Mouse (Mus musculus) brain, embryonic 14.5 days (tissue): Measurements from ENCODE around the gene Asap2. TPM values are rescaled to one million over a fixed set of nuclear protein-coding genes. Genes with fewer than 3 reads are reported as not detected.
A peak's percentile ranks its signal among the peaks of the same experiment; 100 is the strongest.

Experiments
- DNase-seq: peaks from one replicate; pipeline ENCODE4 v3.0.0-alpha.2; 2011; ENCODE audit warnings: low read depth
- CTCF ChIP-seq: fragments of 200-500 bp; IDR thresholded peaks from 2 replicates; pipeline ENCODE4 v1.5.1; 2012; ENCODE audit warnings: inconsistent platforms, mild to moderate bottlenecking, moderate library complexity, borderline replicate concordance; ENCODE audit not compliant: insufficient read depth, insufficient read length; ENCODE audit errors: extremely low read depth
- POLR2A ChIP-seq: fragments of 200-500 bp; IDR thresholded peaks from 2 replicates; pipeline ENCODE4 v1.6.1; 2012; ENCODE audit warnings: mild to moderate bottlenecking, inconsistent platforms, borderline replicate concordance; ENCODE audit not compliant: poor library complexity, insufficient read depth, insufficient read length, severe bottlenecking; ENCODE audit errors: extremely low read depth
- polyA plus RNA-seq: library from polyadenylated mRNA; depleted of rRNA; stranded (reverse); fragments of >200 nt; gene quantifications from 2 replicates; pipeline ENCODE4 v1.2.3, GENCODE M21; 2012

Gene Asap2
- polyA plus RNA-seq, 1 experiment: 36.0 TPM

DNA sequence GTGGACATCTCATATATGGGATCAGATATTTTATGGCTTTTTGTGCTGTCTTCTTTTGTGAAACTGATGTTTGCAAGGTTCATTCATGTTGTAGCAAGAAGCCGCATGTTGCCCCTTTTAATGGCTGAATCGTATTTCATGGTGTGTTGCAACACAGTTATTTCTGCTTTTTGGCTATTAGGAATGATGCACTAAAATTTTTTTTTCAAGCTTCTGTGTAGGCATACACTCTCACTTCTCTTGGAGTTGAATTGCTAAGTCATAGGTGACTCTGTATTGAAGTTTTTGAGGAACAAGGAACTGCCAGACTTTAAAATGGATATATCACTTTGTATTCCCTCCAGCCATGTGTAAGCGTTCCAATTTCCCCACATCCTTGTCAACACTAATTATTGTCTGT is 132.6 kb downstream of the Asap2 start:
- DNase-seq: no peak
- no peak for TF ChIP-seq CTCF
- TF ChIP-seq POLR2A: no peak

DNA sequence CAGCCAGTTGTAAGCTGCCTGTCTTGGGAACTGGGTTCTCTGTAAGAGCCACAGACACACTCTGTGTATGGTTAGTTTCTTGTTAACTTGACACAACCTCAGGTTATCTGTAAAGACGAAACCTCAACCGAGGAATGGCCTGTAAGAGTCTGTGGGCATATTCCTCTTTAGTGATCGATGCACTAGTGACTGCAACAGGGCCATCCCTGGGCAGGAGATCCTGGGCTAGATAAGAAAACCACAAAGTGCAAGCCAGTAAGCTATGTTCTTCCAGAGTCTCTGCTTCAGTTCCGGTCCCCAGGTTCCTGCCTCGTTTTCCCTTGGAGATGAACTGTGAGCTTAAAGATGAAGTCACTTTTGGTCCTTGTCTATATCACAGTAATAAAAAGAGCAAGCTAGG is 133.4 kb downstream of the Asap2 start:
- TF ChIP-seq POLR2A: no peak
- no peak for TF ChIP-seq CTCF
- DNase-seq: no peak

DNA sequence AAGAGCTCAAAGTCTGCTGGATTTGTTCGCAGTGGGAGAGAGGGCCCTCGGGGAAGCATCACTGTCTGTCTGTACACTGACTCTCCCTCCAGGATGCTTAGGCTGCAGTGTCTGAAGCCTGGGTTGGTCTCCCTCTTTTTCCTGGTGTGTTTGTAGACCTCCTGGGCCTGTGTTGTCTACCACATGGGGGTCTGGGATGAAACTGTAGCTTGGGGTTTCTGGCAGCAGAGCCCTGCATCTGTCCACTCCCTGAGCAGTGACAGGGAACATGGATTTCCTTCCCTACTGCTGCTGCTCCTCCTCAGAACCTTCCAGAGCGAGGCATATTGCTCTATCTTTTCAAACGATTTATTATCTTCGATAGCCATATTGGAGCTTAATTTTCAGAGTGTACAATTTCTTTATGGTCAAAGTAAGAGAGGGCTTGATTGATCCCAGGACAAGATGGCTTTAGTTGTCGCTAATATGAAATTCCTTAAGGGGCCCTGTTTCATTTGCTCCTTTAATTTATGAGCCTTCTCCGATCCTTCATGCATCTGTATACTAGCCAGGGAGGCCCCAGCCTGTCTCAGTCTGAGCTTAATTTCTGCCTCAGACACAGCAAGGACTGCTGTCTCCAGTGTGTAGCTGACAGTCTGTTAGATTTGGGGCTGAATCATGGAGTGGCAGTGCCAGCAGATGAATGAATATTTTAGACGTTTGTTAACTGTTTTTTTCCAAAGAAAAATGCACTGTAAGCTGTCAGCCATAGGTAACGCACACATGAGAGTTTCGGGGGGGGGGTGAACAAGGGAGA is 135.6 kb downstream of the Asap2 start:
- DNase-seq: peak; percentile 48
- TF ChIP-seq CTCF (no peak), POLR2A (no peak)

DNA sequence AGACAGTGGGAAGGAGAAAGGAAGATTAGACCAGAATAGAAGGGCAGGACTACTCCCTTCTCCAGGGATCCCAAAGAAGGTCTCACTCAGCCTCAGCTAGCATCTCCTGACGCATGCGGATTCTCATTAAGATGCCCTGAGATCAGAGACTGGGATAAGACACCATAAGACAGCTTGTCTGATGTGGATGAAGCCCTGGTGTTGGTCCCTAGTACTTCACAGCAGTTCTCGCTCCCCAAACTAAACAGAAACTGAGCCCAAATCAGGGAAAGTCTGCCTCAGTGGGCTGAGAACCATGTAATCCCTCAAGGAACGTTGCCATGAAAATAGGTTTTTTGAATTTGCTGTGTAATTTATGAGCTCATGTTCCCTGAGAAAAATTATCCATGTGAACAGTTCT is 136.3 kb downstream of the Asap2 start:
- no peak for DNase-seq
- TF ChIP-seq CTCF (no peak), POLR2A (no peak)

DNA sequence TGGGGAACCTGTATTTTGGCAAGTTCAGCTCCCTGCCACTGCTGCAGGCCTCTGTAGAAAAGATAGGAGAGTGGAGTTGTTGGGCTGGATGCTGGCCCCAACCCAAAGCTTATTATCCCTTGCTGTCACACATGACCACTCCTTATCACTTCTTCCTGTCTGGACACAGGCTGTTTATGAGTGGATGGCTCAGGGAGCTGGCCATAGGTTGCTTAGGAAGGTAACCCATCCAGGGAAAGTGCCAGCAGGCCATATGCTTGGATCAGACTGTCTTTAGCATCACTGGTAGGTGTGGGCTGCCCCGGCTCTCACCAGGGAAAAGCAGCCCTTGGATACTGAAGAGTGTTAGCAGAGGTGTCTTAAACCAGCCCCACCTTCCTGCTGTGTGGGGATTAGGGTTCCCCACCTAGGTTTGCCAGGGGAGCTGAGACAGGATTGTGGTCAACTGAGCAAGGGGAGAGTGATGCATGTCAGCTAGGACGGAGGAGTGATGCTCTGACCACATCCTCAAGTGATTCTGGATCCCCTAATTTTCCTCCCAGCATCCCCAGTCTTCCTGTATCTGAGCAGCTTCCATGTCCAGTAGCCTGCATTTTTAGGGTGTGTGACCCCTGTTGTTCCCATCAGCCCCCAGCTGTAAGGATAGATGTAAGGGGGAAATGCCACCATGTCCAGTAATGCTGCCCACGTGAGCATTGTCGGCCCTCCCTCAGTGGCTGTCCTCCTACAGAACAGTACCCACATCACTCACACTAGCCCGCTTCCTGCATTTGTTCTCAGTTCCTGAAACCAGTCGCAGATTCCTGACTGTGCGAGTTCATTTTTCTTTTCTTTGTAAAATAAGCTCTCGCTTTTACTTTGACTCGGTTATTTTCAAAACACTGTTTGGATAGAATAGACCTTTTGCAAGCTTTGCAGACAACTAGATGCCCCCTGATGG is 138.9 kb downstream of the Asap2 start:
- DNase-seq: no peak
- TF ChIP-seq CTCF (no peak), POLR2A (no peak)

DNA sequence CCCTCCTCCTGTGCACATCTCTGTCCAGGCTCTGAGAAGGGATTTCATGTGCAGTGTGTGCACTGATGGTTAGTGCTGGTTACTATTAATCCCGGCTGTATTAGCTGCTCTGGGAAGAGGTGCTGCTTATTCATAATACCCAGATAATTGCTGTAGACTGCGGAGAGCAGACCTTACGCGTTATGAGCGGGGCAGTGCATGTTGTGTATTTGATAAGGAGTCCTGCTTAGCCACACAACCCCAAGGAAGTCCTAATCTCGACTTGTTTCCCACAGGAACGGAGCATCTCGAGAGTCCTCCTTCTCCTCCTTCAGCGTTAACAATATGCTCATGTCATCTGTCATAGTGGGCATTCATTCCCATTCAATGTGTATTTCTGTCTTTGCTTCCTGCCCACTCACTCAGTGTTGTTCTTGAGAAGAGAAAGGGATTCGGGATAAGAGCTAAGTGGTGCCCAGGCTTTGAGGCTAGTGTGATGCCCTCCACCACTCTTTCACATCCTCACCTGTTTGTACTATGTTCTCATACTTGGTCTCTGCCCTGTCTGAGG is 140.1 kb downstream of the Asap2 start:
- no peak for TF ChIP-seq POLR2A
- TF ChIP-seq CTCF: no peak
- no peak for DNase-seq

DNA sequence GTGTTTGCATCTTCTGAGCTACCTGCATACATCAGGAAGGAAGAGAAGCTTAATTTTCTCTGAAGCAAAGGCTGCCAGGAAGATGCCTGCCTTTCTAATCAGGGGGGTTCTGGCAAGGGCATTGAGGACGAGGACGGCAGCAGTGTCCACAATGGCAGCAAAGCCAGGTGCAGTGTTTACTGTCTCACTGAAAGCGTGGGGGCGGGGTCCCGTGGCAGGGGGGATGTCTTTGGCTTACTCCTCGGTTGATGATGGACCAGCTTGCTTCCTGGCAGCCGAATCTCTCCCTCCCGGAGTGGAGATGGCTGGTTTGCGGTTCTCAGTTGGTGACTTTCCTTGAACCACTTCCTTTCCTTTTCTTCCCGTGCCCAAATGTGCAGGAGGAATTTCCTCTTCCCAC is 142.3 kb downstream of the Asap2 start:
- no peak for DNase-seq
- TF ChIP-seq POLR2A (no peak), CTCF (no peak)

DNA sequence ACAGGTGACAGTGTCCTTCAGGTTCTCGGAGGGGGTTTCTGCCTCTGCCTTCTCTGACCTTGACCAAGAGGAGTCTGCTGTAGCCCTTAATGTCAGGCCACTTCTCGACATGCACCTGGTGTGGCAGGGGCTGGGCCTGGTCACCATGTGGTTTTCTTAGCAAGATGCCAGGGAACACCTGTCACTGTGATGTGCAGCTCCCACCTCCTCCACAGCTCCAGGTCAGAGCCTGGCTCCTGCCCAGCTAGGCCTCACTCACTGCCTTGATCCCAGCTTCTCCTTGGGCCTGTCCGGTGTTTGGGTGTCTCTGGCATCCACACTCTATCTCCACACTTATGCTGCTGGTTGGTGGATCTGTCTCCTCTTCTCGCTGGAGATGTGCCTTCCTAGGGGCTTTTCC is 142.8 kb downstream of the Asap2 start:
- DNase-seq: no peak
- no peak for TF ChIP-seq POLR2A
- TF ChIP-seq CTCF: no peak

DNA sequence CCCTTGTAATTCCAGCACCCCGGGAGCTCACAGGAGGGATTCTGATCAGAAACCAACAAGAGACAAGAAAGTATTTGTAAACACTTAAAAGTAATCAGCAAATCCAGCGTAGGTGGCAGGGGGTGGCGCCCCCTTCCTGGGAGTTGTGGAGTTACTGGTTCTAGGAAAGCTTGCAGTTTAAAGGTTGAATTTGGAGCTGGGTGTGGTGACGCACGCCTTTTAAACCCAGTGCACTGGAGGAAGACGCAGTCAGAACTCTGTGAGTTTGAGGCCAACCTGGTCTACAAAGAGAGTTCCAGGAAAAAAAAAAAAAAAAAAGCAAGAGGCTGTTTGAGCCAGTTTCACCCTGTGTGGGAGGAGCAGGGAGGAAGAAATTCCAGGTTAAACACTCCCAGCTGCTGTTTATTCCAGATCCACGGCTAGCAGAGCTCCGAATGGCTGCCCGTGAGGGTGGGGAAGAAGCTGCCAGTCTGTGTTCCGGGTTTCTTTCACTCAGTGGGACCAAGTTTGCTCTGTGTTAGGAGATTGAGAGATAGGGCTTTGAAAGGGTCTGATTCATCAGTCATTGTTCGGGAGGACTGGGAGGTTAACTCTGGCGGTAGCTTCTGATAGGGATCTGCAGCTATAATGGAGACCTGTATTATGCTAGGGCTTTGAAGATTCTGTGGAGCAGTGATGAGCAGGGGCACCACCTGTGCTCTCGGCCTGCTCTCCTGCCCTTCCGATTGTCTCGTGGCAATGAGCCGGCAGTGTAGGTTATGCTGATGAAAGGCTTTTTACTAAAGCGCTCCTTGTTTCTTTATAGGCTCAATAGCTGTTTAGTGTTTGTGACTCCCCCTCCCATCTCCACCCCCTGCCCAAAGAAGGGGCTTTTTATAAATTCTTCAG is 144.0 kb downstream of the Asap2 start:
- TF ChIP-seq CTCF (peak; percentile 47; the same call in 1 of the 2 replicates), POLR2A (no peak)
- DNase-seq: no peak

DNA sequence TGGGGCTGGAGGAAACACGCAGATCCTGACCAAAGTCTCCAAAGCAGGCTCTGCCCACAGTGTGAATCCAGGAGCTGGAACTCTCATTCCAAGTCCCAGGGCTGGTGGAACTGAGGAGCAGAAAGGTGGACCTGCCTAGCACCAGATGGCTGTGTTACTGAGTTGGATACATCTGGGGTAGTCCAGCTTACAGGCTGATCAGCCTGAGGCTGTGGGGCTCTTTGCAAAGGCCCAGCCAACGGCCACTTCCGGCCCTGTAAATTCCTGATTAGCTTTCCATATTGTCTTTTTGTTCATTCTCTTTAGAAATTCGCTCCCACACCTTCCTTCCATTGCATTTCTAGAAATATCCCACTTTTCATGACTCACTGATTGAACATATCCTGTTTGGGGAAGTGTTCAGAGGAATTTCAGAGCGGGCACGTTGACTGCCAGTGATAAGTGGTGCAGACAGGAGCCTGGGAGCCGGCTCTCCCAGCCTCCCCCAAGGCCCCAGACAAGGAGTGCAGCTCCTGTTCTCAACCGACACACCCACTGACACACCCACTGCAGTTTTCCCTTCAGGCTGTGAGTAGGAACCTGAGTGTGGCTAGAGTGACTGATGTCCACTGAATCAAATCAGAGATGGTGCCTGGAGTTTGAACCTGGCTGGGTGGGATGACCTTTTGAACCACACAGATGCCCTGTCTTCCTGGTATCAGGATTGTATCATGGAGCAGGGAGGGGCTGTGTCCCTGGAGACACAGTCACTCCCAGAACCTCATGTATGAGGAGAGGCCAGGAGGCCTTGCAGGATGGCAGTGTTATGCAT is 145.6 kb downstream of the Asap2 start:
- DNase-seq: no peak
- TF ChIP-seq POLR2A (no peak), CTCF (no peak)

DNA sequence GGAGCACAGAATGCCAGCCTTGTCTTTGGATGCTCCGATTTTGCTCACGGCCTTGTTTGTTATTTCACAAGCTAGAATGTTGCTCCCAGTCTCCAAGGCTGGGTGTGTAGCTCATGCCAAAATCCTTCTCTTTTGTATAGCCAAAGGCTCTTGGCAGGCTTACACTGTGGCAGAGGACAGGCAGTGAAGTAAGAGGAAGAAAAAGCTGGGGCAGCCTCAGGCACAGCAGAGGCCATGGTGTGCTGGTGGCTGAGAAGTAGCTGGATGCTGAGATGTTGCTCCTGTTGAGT is 146.1 kb downstream of the Asap2 start:
- DNase-seq: peak; percentile 87
- TF ChIP-seq POLR2A: no peak
- no peak for TF ChIP-seq CTCF

DNA sequence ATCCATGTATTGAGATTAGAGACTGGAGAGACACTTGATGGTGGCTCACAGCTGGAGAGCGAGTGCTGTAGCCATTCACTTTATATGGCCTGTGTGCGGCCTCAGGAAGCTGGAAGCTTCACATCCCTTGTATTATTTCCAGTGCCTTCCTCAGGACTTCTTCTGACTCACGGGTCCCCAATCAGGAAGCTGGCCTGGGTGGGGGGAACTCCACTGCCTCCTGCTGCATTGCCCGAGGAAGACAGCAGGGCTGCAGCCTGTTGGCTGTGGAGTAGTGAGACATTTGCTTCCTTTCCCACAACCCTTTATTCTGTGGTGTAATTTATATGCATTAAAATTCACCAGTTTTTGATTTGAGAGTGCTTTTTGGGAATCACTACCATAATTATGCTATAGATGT is 149.3 kb downstream of the Asap2 start:
- no peak for DNase-seq
- TF ChIP-seq CTCF (peak; percentile 9; the same call in 1 of the 2 replicates), POLR2A (no peak)

DNA sequence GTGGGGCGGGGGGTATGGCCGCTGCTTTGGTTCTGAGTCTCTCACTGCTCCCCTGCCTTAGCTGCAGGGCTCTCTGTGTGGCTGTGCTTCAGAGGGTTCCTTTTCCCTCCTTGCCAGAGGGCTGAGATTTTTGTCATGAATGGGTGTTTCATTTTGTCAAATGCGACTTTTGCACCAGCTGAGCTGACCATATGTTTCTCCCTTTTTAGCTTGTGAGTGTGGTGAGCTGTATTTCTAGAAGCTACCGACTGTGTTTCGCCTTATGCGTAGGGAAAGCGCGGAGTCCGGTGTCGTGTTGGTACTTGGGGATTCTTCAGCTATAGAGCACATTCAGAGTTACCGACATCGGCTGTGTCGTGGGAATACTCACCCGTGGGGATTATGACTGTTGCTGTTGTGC is 149.9 kb downstream of the Asap2 start:
- DNase-seq: peak; percentile 56
- TF ChIP-seq CTCF (no peak), POLR2A (no peak)
